Mouse (Mus musculus) heart, adult 2 months (tissue): ENCODE results near the gene Col1a1. TPM values are rescaled to one million over a fixed set of nuclear protein-coding genes. Genes with fewer than 3 reads are reported as not detected.

Source experiments
- DNase-seq, 2 experiments: peaks; one replicate each; pipeline ENCODE4 v3.0.0; 2021
- H3K27ac ChIP-seq: fragments of 200-600 bp; 2 replicates; pipeline ENCODE4 v1.8.1; 2022
- H3K27me3 ChIP-seq: fragments of 200-500 bp; 2 replicates; pipeline ENCODE4 v1.6.1; 2012; ENCODE audit warnings: mild to moderate bottlenecking, low read length, inconsistent platforms, mixed read lengths; ENCODE audit not compliant: control insufficient read depth, insufficient read depth
- H3K36me3 ChIP-seq: fragments of 200-500 bp; 2 replicates; pipeline ENCODE4 v1.6.1; 2012; ENCODE audit warnings: low read length, inconsistent platforms; ENCODE audit not compliant: control insufficient read depth, insufficient read depth
- H3K4me1 ChIP-seq: fragments of 200-500 bp; 2 replicates; pipeline ENCODE4 v1.6.1; 2011; ENCODE audit warnings: low read length; ENCODE audit not compliant: control insufficient read depth, insufficient read depth
- H3K4me3 ChIP-seq: fragments of 200-600 bp; 2 replicates; pipeline ENCODE4 v1.8.1; 2022
- H3K79me2 ChIP-seq: fragments of 200-500 bp; replicated peaks from 2 replicates; pipeline ENCODE4 v1.6.1; 2012; ENCODE audit warnings: mild to moderate bottlenecking, inconsistent platforms, low read length, moderate library complexity, mixed read lengths; ENCODE audit not compliant: control insufficient read depth, insufficient read depth
- H3K9ac ChIP-seq: fragments of 200-500 bp; 2 replicates; pipeline ENCODE4 v1.6.1; 2012; ENCODE audit warnings: low read depth, mild to moderate bottlenecking, control low read depth, inconsistent platforms, low read length, mixed read lengths
- CTCF ChIP-seq: fragments of 200-600 bp; IDR thresholded peaks from 2 replicates; pipeline ENCODE4 v1.8.1; 2022; ENCODE audit warnings: antibody characterized with exemption, mild to moderate bottlenecking, moderate library complexity
- EP300 ChIP-seq: fragments of 200-500 bp; IDR thresholded peaks from 2 replicates; pipeline ENCODE4 v1.6.1; 2011; ENCODE audit warnings: low read depth, low read length, control low read depth; ENCODE audit not compliant: insufficient read depth
- POLR2A ChIP-seq: fragments of 200-500 bp; IDR thresholded peaks from 2 replicates; pipeline ENCODE4 v1.6.1; 2011; ENCODE audit warnings: mild to moderate bottlenecking, low read depth, low read length, control low read depth; ENCODE audit not compliant: insufficient read depth
- WGBS: fragments of 180-500 bp; shearing (Covaris S2); methylation state at CpG from one replicate; pipeline ENCODE4 v1.1.7; 2018; 5-methylcytosine and 5-hydroxymethylcytosine counted together
- intact Hi-C: fragments of 180-260 bp; cut with DNase I; formaldehyde crosslinking; loops from one replicate; pipeline ENCODE4 v1.15.1; 2025
- polyA plus RNA-seq: library from polyadenylated mRNA; depleted of rRNA; stranded (reverse); fragments of >200 nt; gene quantifications from 2 replicates; pipeline ENCODE4 v1.2.3, GENCODE M21; 2012; rRNA removed
- total RNA-seq, 2 experiments: library from RNA; stranded (reverse); gene quantifications; 2 replicates each; pipeline ENCODE4 v1.2.3; 2021

Gene Col1a1
- total and polyA plus RNA-seq, 3 experiments: 51.1 to 82.4 (median 67.7) TPM

GRCm38 (mm10) chr11:95001584-95002347 is 65.7 kb downstream of the Col1a1 start:
- peak in 1 of 2 experiments; percentile 30 for DNase-seq
- intact Hi-C loops: loop anchor here (1.0 to 2.0 kb wide), 2 partner anchors 22 to 63 kb away; no protein-coding TSS in a partner anchor
- no peak for TF ChIP-seq POLR2A
- TF ChIP-seq CTCF: no peak
- TF ChIP-seq EP300: no peak
- H3K4me3 ChIP-seq: no peak overlapping the region
- 87% methylated on average over 21 of the region's 21 CpGs for WGBS
- peaks cover 14% of the 10 kb centered on the region for H3K4me1 ChIP-seq
- no peaks in the 10 kb centered on the region for H3K27me3 ChIP-seq
- H3K79me2 ChIP-seq: no peaks in the 10 kb centered on the region
- H3K36me3 ChIP-seq: peaks cover 2% of the 10 kb centered on the region; the same call in 1 of the 2 replicates
- H3K9ac ChIP-seq: no peak overlapping the region
- H3K27ac ChIP-seq: peak overlapping the region; percentile 85

Other genes starting within 250 kb of the Col1a1 start
- not detected for gene Gm11541, start 231.7 kb upstream of the Col1a1 start, total RNA-seq
- gene Gm11541, start 231.7 kb upstream of the Col1a1 start, polyA plus RNA-seq: not detected in 2 replicates
- 1 to 10 TPM in 1 of 2 experiments, under 1 TPM in 1; 0.97 to 1.0 TPM for gene Cdc34b, start 194.4 kb upstream of the Col1a1 start, total RNA-seq
- gene Cdc34b, start 194.4 kb upstream of the Col1a1 start, polyA plus RNA-seq: 0.12 TPM in 1 of 2 replicates, not detected in the other
- not detected for gene Tmem92, start 153.5 kb upstream of the Col1a1 start, total RNA-seq
- not detected in 2 replicates for gene Tmem92, start 153.5 kb upstream of the Col1a1 start, polyA plus RNA-seq
- not detected for gene Hils1, start 31.4 kb downstream of the Col1a1 start, total RNA-seq
- 0.25 TPM in 1 of 2 replicates, not detected in the other for gene Hils1, start 31.4 kb downstream of the Col1a1 start, polyA plus RNA-seq
- gene Sgca, start 40.1 kb downstream of the Col1a1 start, total RNA-seq: 100 to 1,000 TPM; 149 to 200 TPM
- 1,109 and 1,504 TPM in 2 replicates for gene Sgca, start 40.1 kb downstream of the Col1a1 start, polyA plus RNA-seq
- 10 to 100 TPM; 49.3 to 52.0 TPM for gene Ppp1r9b, start 54.8 kb downstream of the Col1a1 start, total RNA-seq
- gene Ppp1r9b, start 54.8 kb downstream of the Col1a1 start, polyA plus RNA-seq: 22.3 and 23.8 TPM in 2 replicates
- gene Samd14, start 73.7 kb downstream of the Col1a1 start, total RNA-seq: 1 to 10 TPM; 1.2 to 1.7 TPM
- 0.82 and 1.9 TPM in 2 replicates for gene Samd14, start 73.7 kb downstream of the Col1a1 start, polyA plus RNA-seq
- gene Pdk2, start 105.1 kb downstream of the Col1a1 start, total RNA-seq: 100 to 1,000 TPM; 393 to 479 TPM
- gene Pdk2, start 105.1 kb downstream of the Col1a1 start, polyA plus RNA-seq: 518 and 592 TPM in 2 replicates
- 10 to 100 TPM; 10.4 to 10.6 TPM for gene Itga3, start 140.6 kb downstream of the Col1a1 start, total RNA-seq
- gene Itga3, start 140.6 kb downstream of the Col1a1 start, polyA plus RNA-seq: 11.4 and 13.8 TPM in 2 replicates
- not detected for gene Dlx3, start 183.9 kb downstream of the Col1a1 start, total RNA-seq
- not detected in 2 replicates for gene Dlx3, start 183.9 kb downstream of the Col1a1 start, polyA plus RNA-seq
- gene Dlx4, start 210.0 kb downstream of the Col1a1 start, total RNA-seq: not detected
- gene Dlx4, start 210.0 kb downstream of the Col1a1 start, polyA plus RNA-seq: 0.04 TPM in 1 of 2 replicates, not detected in the other